Mouse (Mus musculus) v-Abl transformed pro-B cells (cell line): ENCODE measurements around the gene Procr.
"Not testable (repeated sequence)": the region's sequence is repeated elsewhere in the genome, so short reads cannot be mapped to it uniquely, and the experiment has no call there.

ENCODE experiments used
- in situ Hi-C, 2 experiments: fragments of 400-800 bp; cut with MboI; formaldehyde crosslinking; loops; one replicate each; pipeline ENCODE4 v1.15.1; 2025; ENCODE audit not compliant: unreplicated experiment in 2 of 2

Gene Procr

DNA sequence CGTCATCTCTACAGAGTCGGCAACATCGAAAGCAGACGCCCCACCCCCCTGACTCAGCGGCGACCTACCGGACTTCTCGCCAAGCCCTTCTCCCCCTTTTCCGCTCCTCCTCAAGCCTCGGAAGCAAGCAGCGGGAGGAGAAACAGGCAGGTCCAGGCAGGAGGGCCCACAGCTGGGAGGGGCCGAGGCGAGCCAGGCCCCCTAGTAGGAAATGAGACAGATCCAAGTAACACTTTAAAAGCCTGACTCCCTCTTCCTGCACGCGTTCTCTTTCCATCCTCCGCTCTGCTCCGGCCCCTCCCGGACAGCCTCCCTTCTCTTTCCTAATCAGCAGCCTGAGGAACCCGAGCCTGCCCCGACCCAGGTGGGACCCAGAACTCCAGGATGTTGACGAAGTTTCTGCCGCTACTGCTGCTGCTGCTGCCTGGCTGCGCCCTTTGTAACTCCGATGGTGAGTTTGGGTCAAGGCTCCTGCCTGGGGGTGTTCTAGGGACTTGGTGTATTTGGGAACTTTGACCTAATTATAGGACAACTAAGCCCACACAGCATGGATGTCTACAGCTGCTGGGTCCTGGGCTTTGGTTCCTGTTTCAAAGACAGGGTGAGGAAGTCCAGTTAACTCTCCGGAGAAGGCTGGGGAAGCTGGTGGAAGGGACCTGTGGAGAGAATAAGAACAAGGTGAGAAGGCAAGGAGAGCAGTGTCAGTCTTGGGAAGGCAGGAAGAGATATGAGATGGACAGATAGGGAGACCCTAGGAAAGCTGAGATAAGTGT lies at the start of gene Procr:
Procr (plus strand) TSS at position 104 of the 773 bp plus-strand sequence.
- in situ Hi-C loops = loop anchor here (5.0 to 25.0 kb wide), 4 partner anchors 79 to 1539 kb away; partner anchors contain the start of genes Bpifb5 (in 1 of the 2) and Snta1 (in 1 of the 2)

DNA sequence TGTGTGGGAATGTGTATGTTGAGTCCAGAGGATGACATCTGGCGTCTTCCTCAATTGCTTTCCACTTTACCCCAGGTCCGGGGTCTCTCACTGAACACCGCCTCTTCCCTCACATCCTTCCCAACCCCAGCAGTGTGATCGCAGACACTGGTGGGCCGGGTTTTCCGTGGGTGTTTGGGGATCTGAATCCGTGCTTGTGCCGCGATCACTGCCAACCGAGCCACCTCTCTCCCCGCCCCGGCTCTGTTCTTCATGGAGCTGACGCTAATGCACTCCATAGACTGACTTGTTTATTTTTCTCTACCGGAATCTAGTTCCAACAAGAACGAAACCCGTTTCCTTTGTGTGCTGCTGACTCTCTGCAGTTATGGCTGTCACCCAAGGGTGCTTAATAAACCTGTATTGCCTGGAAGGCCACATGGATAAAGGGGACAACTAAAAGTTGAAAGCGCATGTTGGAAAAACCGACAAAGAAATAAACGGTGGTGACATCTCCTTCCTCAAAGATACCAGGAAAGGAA lies 49.5 kb upstream of the Procr start:
- in situ Hi-C loops = no loop called here

DNA sequence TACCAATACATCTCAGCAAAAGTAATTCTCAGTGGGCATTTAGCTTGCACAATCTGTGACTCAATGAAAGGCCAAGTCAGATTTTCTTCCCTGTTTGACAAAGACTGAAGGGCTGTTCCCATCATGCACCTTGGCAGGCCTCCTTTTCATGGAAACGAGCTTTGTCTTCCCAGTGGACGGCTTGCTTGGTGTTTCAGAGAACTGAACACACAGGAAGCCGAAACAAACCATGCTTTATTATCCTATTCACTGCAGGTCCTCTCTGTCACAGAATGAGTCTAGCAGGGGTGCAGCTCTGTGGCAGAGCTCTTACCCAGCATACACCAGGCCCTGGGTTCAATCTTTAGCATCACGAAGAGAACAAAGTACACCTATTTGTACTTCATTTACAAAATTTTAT lies 47.3 kb upstream of the Procr start:
- in situ Hi-C loops = no loop called here

DNA sequence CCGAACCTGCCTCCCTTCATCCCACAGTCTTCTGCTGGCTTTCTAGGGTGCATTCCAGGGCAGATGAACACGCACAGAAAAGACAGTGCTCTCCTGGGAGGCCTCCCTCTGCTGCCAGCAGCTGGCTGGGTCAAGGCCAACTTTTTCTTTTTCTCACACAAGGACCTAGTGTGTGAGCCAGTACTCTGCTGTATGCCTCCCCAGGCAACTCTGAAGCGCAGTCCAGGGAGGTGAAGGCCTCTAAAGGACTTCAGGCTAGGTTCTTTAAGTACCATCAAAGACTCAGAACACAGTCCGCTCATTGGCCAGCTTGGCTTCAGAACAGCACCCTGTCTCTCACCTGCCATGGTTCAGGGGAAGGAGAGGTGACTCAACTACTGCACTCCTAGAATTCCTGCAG lies 43.7 kb upstream of the Procr start:
- in situ Hi-C loops = no loop called here

DNA sequence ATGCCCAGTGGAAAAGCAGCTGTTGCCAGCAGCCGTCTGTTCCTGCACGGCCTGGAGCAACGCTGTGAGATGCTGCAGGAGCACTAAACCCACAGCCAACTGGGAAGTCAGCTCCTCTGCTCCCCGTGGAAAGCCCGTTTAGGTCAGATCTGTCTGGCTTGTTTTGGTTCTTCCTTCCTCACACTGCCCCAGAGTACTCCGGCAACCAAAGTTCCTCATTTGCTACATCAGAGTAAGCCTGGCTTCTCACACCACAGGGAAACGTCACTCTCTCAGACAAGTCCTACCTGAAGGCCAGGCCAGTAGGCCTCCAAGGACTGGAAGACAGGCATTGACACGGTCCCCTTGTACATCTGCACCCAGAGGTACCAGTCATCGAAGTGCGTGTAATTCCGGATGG lies 40.4 kb upstream of the Procr start:
- in situ Hi-C loops = no loop called here

DNA sequence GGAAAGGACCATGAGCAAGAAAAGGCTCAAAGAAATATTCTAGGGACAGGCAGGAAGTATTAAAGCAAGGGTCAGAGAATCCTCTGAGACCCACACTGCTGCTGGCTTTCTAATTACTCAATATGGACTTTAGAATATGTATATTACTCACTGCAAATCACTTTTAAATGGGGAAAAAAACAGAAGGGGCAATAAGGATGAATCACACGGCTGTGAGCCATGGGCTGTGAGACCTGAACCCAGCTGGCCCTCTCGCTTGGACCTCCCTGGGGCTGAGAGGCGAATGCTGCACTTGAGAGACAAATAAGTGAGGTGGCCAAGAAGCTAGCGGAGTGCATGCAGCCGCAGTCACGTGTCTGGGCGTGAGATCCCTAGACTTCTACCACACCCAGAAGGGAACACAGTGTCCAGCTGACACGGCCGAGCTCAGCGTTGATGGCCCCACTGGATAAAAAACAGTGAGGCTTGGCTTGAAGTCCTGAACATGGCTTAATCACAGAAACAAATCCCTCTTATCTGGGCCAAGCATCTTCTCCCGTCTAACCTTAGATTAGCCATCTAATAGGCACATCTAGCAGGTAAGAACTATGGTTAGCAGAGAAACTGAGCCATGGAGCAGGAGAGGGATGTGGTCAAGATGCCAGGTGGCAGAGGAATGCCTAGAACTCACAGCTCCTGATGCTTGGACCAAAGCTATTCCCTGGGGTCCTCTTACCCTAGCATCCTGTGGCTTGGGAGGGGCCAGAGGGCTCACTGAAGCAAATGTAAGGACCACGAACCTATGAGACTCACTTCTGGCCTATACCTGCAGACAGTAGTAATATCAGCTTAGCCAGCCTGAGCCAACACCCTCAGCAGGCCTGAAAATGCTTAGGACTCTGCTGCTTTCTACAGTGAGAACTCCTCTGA lies 33.6 kb upstream of the Procr start:
- in situ Hi-C loops = no loop called here

DNA sequence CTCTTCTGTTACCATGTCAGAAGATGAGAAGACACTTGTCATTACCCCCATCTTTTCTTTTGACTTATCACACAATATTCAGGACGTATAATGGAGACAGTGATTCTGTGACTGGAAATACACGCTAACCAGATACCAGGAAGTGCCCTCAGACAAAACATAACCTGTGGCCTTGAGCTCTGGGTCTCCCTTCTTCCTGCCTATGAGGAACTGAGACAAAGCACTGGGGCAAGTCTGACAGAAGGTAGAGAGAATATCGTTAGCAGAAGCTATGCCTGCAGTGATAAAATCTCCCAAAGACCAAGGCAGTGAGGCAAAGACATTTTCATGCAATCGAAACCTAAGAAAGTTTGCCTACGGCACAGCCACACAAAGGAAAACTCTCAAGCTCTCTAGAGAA lies 30.3 kb upstream of the Procr start:
- in situ Hi-C loops = no loop called here

DNA sequence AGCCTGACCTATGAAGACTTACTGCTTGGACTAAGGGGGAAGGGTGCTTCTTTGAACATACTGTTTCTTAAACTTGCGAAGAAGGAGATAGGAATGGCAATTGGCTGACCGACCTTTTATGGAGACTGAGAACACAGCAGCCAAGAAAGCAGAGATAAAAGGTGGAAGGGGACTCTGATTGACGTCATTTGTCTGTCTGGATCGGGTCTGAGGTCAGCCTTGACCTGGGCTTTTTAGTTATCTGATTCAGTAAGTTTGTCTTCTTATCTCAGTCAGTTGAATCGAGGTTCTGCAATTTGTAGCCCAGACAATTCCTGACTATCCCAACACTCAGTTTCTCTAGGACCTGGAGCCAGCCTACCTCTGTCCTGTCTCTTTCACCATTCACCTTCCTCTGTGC lies 26.9 kb upstream of the Procr start:
- in situ Hi-C loops = no loop called here

DNA sequence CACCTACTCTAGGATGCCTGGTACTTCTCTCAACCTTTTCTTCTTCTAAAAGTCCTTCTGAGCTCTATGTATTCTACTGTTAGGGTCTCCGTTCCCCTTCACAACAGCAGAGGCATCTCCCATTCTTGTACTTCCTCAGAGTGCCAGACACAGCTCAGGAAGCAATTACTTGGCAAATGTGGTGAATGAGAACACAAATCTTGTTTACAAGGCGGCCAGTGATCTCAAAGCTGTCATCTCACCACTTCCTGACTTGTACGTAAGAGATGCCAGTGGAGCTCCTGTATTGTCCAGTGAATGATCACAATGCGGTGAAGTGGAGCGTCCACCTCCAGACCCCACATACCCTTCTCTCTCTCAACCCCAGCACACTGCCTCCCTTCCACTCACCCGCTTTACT lies 26.4 kb upstream of the Procr start:
- in situ Hi-C loops = no loop called here

DNA sequence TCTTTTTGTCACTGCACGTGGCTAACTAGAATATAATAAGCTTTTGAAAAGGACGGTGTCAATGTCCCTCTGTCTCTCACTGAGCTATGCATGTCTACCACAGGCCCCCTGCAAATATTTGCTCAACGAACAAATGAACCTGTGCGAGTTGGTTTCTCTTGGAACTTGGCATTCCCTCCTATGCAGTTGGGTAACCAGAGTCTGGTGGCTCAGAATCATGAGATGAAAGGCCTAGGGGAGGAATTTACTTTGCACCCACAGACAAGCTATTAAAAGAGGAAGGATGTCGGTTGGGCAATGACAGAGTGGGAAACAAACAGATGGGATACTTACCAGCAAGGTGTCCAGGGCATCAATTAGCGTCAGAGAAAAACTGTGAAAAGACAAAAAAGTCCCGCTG lies 24.6 kb upstream of the Procr start:
- in situ Hi-C loops = no loop called here

DNA sequence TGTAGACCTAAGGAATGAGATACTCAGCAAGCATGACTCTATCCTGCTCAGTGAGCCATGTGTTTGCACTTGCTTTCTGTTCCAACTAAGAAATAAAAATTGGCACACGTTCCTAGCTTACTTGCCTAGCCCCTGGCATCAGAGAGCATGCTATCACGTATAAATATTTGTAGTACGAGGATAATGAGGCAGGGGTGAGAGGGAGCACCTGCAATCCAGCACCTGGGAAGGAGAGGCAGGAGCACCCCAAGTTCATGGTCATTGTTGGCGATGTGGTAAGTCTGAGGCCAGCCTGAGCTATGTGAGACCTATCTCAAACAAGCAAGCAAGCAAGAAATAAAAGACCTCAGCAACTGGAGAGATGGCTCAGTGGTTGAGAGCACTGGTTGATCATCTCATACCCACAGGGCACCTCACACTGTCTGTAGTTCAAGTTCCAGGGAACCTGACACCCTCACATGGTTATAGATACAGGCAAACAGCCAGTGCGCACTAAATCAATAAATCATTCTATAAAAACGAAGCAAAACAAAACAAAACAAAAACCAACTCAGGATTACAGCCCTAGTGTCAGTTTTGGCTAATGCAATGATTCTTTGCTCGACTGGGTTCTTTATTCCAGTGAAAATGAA lies 23.0 kb upstream of the Procr start:
- in situ Hi-C loops = no loop called here

DNA sequence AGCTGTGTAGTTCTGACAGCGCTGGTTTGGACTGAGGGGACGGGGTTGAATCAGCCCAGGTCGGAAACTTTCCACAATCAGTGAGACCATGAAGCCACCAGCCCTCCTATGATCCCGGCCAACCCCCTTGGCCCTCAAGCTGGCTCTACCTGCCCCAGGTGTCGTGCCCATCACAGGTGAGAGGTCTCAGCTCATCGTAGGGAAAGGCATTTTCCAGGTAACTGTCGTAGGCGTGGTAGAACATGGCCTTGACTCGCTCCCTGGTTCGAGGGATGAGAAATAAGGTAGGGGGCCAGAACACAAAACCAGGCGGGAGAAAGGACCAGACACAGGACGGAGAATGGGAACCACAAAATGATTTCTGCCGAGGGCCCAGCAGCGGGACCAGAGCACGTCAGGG lies 22.2 kb upstream of the Procr start:
- in situ Hi-C loops = no loop called here

DNA sequence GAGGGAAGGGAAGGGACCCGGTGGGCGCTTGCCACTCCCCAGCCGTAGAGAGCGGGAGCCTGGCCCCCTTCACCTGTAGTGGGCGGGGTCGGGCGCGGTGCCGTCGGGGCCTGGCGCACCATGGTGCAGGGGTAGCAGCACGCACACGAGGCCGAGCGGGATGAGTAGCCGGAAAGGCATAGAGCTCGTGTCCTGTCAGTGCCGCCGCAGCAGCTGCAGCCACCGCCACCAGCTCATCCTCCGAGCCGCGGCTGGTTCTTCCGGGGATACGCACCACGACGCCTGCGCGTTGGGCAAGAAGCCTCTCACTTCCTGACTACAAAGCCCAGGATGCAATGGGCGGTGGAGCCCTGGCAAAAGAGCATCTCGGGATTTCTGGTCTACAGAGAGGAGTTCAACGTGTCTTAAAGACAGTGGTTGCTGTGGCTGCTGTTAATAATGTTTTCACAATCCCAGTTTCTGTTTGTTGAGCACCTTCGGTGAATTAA lies 21.7 kb upstream of the Procr start, which contains the start of gene Edem2:
Edem2 (minus strand) TSS at position 318 of the 488 bp plus-strand sequence.
- in situ Hi-C loops = no loop called here

DNA sequence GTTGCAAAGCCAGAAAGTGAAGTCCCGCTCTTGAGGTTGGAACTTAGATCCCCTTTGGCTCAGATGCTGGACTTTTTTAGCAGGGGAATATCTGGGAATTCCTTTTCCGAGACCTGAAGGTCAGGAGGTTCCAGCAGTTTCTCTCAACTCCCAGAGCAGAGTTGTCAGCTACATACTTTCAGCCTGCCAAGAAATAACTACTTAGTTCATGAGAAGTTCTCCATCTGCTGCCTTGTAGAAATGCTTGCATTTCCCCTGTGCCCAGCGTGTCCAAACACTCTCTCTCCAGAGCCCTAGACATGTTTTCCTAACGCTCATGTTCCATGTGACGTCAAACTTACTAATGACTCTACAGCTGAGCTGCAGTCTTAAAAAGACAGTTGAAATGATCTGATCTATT lies 15.8 kb upstream of the Procr start:
- in situ Hi-C loops = no loop called here

DNA sequence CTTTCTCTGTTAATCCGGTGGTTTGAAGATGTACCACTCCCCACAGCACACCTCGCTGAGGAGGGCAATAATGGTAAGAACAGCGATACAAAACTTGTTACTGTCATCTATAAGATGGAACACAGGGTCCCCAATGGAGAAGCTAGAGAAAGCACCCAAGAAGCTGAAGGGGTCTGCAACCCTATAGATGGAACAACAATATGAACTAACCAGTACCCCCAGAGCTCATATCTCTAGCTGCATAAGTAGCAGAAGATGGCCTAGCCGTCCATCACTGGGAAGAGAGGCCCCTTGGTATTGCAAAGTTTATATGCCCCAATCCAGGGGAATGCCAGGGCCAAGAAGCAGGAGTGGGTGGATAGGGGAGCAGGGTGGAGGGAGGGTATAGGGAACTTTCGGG lies 15.2 kb upstream of the Procr start, which contains the start of gene Gm17581:
Gm17581 (minus strand) TSS at position 101 of the 400 bp plus-strand sequence.
- in situ Hi-C loops = not testable (repeated sequence)

DNA sequence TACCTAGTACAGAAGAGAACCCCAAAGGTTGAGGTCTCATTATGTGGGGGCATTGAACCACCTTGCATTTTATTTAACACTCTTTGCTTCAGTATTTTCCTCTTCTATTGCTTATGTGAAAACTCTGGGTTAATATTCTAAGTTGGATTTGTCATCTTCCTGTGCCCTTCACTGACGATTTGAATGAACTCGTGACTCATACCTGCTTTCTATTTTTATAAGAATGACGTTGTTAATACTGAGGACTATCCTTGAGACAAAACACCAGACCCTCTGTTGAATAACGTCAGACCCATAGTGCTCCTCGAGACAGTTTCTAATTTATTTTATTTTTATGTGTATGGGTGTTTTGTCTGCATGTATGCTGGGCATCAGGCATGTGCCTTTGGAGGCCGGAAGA lies 14.0 kb upstream of the Procr start:
- in situ Hi-C loops = no loop called here

DNA sequence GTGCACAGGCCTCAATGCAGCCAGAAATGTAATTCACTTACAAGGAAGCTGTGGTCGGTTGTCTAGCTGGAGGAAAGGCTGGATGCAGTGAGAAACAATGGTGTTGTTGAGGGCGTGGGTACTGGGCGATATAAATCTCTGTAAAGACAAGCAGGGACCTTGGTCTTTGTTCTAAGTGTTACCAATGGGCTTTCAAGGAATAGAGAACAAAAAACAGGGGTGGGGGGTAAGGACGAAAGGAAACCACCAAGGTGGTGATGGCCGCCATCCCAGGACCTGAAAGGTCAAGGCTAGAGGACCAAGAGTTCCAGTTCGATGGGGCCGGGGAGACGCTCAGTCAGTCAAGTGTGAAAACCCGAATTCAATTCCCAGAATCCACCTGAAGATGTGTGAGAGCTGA lies 13.1 kb upstream of the Procr start:
- in situ Hi-C loops = no loop called here

DNA sequence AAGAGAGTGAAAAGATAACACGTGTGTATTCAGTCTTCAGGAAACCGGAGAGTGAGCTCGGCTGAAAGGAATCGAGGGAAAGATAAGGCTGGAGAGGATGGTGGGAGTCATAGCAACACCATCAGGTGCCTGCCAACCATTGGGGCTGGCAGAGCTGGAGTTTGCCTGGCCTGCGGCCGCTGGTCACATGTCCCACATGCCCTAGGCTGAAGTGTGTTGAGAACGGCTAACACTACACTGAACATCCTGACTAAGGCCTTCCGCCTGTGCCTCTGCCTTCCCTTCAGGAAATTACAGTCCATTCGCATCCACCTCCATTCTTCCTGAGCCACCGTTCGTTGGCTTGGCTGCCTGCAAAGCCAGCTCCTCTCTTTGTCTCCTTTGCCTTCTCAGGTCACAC lies 8.7 kb upstream of the Procr start:
- in situ Hi-C loops = no loop called here

DNA sequence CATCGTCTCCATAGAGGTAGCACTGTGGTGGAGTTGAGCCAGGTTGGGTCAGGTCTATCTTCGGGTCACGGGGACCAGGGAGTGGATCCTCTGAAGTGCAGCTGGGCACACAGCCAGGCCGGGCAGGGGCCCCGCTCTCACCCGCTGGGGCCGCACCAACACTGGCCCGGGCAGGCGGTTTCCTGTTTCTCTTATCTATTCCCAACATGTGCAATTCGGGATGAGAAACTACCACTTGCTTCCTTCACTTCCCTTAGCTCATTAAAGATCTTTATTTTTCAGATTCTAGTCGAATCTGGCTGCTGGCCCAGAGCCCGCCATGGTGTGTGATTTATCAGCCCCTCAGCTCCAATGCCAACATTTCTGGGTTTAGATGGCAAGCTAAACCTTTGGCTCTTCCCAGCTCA lies 8.0 kb upstream of the Procr start:
- in situ Hi-C loops = no loop called here

DNA sequence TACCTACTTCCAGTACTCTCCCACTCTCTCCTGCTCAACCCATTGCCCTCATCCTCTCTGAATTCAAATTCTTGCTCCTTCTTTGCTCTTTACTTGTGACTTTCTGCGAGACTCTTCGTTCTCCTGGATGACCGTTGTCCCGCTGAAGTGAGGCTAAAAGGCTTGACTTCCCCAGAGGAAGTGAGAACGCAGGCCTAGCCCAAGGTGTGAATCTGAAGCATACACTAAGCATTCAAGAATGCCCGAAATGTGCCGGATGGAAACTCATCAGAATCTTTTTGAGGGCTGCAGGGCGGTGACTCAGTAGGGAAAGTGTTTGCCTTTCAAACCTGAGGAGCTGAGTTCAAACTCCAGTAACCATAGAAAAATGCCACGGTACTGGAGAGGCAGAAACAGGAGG lies 7.6 kb upstream of the Procr start:
- in situ Hi-C loops = no loop called here

DNA sequence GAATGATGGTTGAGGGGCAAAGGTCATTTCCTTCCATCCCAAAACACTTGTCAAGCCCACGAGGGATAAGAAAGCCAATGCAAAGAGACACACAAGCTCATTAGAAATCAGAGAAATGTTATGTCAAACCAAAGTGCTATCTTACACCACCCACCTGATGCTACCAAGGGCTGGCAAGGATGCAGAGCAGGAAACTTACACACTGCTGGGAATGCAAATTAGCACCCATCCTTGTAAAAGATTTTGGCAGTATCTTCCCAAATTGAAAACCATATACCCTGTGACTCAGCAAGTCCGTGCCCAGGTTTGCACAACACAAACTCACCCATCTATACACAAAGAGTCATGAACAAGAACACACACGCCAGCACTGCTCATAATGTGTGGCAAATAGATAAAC lies 5.4 kb upstream of the Procr start:
- in situ Hi-C loops = no loop called here
